Mouse (Mus musculus): ENCODE measurements around the gene Nob1. TPM values are rescaled to one million over a fixed set of nuclear protein-coding genes. Genes with fewer than 3 reads are reported as not detected.

Gene Nob1
- polyA plus RNA-seq, 1 experiment from 2014 or later, result 75.1 TPM

DNA sequence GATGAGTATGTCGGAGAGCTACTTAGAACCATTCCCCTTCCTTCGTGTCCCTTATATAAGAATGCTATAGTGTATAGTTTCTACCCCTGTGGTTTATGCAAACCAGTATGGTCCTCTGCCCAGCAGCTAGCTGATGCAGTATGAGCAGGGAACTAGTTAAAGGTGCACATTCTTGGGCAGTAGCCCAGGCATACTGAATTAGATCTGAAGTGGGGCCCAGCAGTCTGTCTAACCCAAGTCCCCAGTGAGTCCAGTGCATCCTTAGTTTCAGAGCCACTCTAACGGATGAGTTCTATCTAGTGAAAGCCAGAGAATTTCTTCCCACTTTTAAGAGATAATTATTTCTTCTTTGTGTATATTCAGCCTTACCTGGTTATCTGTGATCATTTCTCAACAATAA is 47.5 kb downstream of the Nob1 start:
- no peak for ATAC-seq
- H3K9ac ChIP-seq, result no peak overlapping the region
- no peaks in the 10 kb centered on the region for H3K4me1 ChIP-seq
- H3K9me3 ChIP-seq (replicated peaks), result no peaks in the 10 kb centered on the region
- H3K27me3 ChIP-seq, result no peaks in the 10 kb centered on the region
- H3K4me2 ChIP-seq, result no peak overlapping the region
- H3K36me3 ChIP-seq (ENCODE audit: poor library complexity, severe bottlenecking), result peaks cover 15% of the 10 kb centered on the region
- no peak overlapping the region for H3K27ac ChIP-seq
- WGBS, result 92% methylated on average over 3 of the region's 3 CpGs
- no peak overlapping the region for H3K4me3 ChIP-seq

- Histone ChIP-seq H3K4me3 (no peak overlapping the region), H3K4me1 (no peaks in the 10 kb centered on the region), H3K9me3 (replicated peaks) (no peaks in the 10 kb centered on the region), H3K27ac (no peak overlapping the region), H3K36me3 (ENCODE audit: poor library complexity, severe bottlenecking) (peaks cover 55% of the 10 kb centered on the region), H3K9ac (no peak overlapping the region), H3K27me3 (no peaks in the 10 kb centered on the region), H3K4me2 (no peak overlapping the region)
- 95% methylated on average over 4 of the region's 4 CpGs for WGBS
- no peak for ATAC-seq
Observed at GRCm38 (mm10) chr8:107370311-107370710, 54.5 kb downstream of the Nob1 start.

Other genes with a start within 250 kb of the Nob1 start
- gene Nfat5, start 131.6 kb downstream of the Nob1 start, polyA plus RNA-seq (2015; fragmentation: Nextera tagmentation; extraction: Ambion mirVana), result 9.9 and 10.2 TPM in 2 replicates
- gene Nqo1, start 21.8 kb downstream of the Nob1 start, polyA plus RNA-seq (2015; fragmentation: Nextera tagmentation; extraction: Ambion mirVana), result 4.1 and 4.5 TPM in 2 replicates
- gene Wwp2, start 11.3 kb upstream of the Nob1 start, polyA plus RNA-seq (2015; fragmentation: Nextera tagmentation; extraction: Ambion mirVana), result 40.8 and 46.5 TPM in 2 replicates
- 268 and 274 TPM in 2 replicates for gene Psmd7, start 163.4 kb upstream of the Nob1 start, polyA plus RNA-seq (2015; fragmentation: Nextera tagmentation; extraction: Ambion mirVana)

All from forebrain, embryonic 13.5 days (tissue).